Mouse (Mus musculus) erythroblast, embryonic 14.5 days (primary cell): ENCODE data around the gene Arid4a.

Experiments used
- GATA1 ChIP-seq: IDR thresholded peaks from 2 replicates; pipeline ENCODE4 v1.6.1; 2012; ENCODE audit warnings: low read length, inconsistent platforms, mixed read lengths
- TAL1 ChIP-seq: IDR thresholded peaks from 3 replicates; pipeline ENCODE4 v1.6.1; 2012; ENCODE audit warnings: low read length, inconsistent platforms, mixed read lengths

DNA sequence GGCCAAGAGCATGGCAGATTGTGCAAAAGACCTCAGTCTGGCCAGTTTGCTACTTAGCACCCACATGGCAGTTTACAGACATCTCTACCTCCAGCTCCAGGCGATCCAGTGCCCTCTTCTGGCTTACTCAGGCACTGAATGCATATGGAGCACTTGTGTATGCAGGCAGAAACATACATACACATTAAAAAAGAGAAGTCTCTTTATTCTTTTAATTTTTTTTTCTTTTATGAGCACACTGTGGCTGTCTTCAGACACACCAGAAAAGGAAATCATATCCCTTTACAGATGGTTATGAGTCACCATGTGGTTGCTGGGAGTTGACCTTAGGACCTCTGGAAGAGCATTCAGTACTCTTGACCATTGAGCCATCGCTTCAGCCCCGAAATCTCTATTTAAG lies 35.3 kb downstream of the Arid4a start:
- TF ChIP-seq GATA1: no peak
- TF ChIP-seq TAL1: no peak
